Mouse (Mus musculus) stomach, postnatal 0 days (tissue): ENCODE measurements at regions not wholly inside any gene's neighbourhood (a gene's known extent, or its start where the extent isn't known, plus 50 kb on each side); places are given as distances from the start of the nearest gene placed in this dataset.

Experiments
- CTCF ChIP-seq: IDR thresholded peaks from 2 replicates; pipeline ENCODE4 v1.5.1; 2016; ENCODE audit warnings: antibody characterized with exemption, low read depth, mild to moderate bottlenecking, moderate library complexity
- EP300 ChIP-seq: optimal IDR thresholded peaks from 2 replicates; pipeline ENCODE3; 2016; ENCODE audit warnings: antibody characterized with exemption

GRCm38 (mm10) chr6:24348481-24349062 lies 166.3 kb downstream of the Iqub start:
- TF ChIP-seq EP300 (no peak), CTCF (no peak)
